Mouse (Mus musculus) layer of hippocampus, postnatal 25 days (tissue): ENCODE measurements around the gene Grik1. TPM values are rescaled to one million over a fixed set of nuclear protein-coding genes. Genes with fewer than 3 reads are reported as not detected.

Experiments used
- DNase-seq, 2 experiments: peaks; one replicate each; pipeline ENCODE4 v3.0.0; 2022; ENCODE audit warnings: mixed read lengths in 2 of 2, low spot score in 1 of 2; ENCODE audit errors: extremely low spot score in 1 of 2
- total RNA-seq, 2 experiments: library from RNA; stranded (reverse); gene quantifications; 2 replicates each; pipeline ENCODE4 v1.2.3; 2021

Grik1 gene
- total RNA-seq, 2 experiments from 2014 or later: 12.9 to 16.1 TPM

GRCm38 (mm10) chr16:88166547-88166946 lies 123.5 kb downstream of the Grik1 start:
- no peak for DNase-seq

- DNase-seq: no peak
Observed at GRCm38 (mm10) chr16:88142574-88142973, 147.5 kb downstream of the Grik1 start.

GRCm38 (mm10) chr16:88142136-88142535 lies 147.9 kb downstream of the Grik1 start:
- DNase-seq: no peak

GRCm38 (mm10) chr16:88141594-88141993 lies 148.5 kb downstream of the Grik1 start:
- DNase-seq: no peak

GRCm38 (mm10) chr16:88138913-88139312 lies 151.2 kb downstream of the Grik1 start:
- DNase-seq: no peak

- no peak for DNase-seq
Observed at GRCm38 (mm10) chr16:88132919-88133318, 157.1 kb downstream of the Grik1 start.

- no peak for DNase-seq
Observed at GRCm38 (mm10) chr16:88131103-88131502, 159.0 kb downstream of the Grik1 start.

GRCm38 (mm10) chr16:88125098-88125497 lies 165.0 kb downstream of the Grik1 start:
- no peak for DNase-seq

GRCm38 (mm10) chr16:88112551-88113138 lies 177.4 kb downstream of the Grik1 start:
- DNase-seq: peak in 1 of 2 experiments; percentile 9

GRCm38 (mm10) chr16:88111459-88111858 lies 178.6 kb downstream of the Grik1 start:
- DNase-seq: no peak

- DNase-seq: no peak
Observed at GRCm38 (mm10) chr16:88094206-88094789, 195.8 kb downstream of the Grik1 start.

GRCm38 (mm10) chr16:88087280-88087679 lies 202.8 kb downstream of the Grik1 start:
- DNase-seq: peak in 1 of 2 experiments; percentile 11

GRCm38 (mm10) chr16:88074716-88075115 lies 215.3 kb downstream of the Grik1 start:
- no peak for DNase-seq

- DNase-seq: no peak
Observed at GRCm38 (mm10) chr16:88060936-88061335, 229.1 kb downstream of the Grik1 start.

- no peak for DNase-seq
Observed at GRCm38 (mm10) chr16:88048121-88048520, 241.9 kb downstream of the Grik1 start.

- no peak for DNase-seq
Observed at GRCm38 (mm10) chr16:88044321-88044720, 245.7 kb downstream of the Grik1 start.

GRCm38 (mm10) chr16:88042458-88042857 lies 247.6 kb downstream of the Grik1 start:
- no peak for DNase-seq

- no peak for DNase-seq
Observed at GRCm38 (mm10) chr16:88038503-88039091, 251.5 kb downstream of the Grik1 start.

- DNase-seq: no peak
Observed at GRCm38 (mm10) chr16:87988805-87989204, 301.3 kb downstream of the Grik1 start.

- DNase-seq: no peak
Observed at GRCm38 (mm10) chr16:87984201-87984870, 305.7 kb downstream of the Grik1 start.

- no peak for DNase-seq
Observed at GRCm38 (mm10) chr16:87974076-87974443, 316.0 kb downstream of the Grik1 start.
